Mouse (Mus musculus) liver, embryonic 11.5 days (tissue): Measurements from ENCODE around the gene Nrn1l. TPM values are rescaled to one million over a fixed set of nuclear protein-coding genes. Genes with fewer than 3 reads are reported as not detected.

ENCODE experiments used
- ATAC-seq: fragments of 200-750 bp; cut with Nextera tagmentation; replicated peaks from 2 replicates; pipeline ENCODE4 v1.8.0; 2017; ENCODE audit warnings: moderate number of reproducible peaks, mild to moderate bottlenecking, moderate TSS enrichment, moderate library complexity; ENCODE audit not compliant: low FRiP score
- DNase-seq: peaks from one replicate; pipeline ENCODE4 v3.0.0-alpha.2; 2017; ENCODE audit warnings: low spot score
- H3K27ac ChIP-seq: fragments of 300-500 bp; sonication (generic); 2 replicates; pipeline ENCODE4 v1.5.1; 2014; ENCODE audit warnings: mild to moderate bottlenecking, low read depth, low read length, control low read depth
- H3K27me3 ChIP-seq: fragments of 300-500 bp; sonication (generic); replicated peaks from 2 replicates; pipeline ENCODE4 v1.6.1; 2014; ENCODE audit warnings: low read length, mixed read lengths; ENCODE audit not compliant: control insufficient read depth, insufficient read depth
- H3K36me3 ChIP-seq: fragments of 300-500 bp; sonication (generic); 2 replicates; pipeline ENCODE4 v1.6.1; 2014; ENCODE audit warnings: mild to moderate bottlenecking, low read length, moderate library complexity, mixed read lengths; ENCODE audit not compliant: control insufficient read depth, insufficient read depth
- H3K4me1 ChIP-seq: fragments of 300-500 bp; sonication (generic); replicated peaks from 2 replicates; pipeline ENCODE4 v1.6.1; 2014; ENCODE audit warnings: low read length, mixed read lengths; ENCODE audit not compliant: control insufficient read depth, insufficient read depth
- H3K4me2 ChIP-seq: fragments of 300-500 bp; sonication (generic); 2 replicates; pipeline ENCODE4 v1.6.1; 2014; ENCODE audit warnings: mild to moderate bottlenecking, control low read depth, moderate library complexity
- H3K4me3 ChIP-seq: fragments of 300-500 bp; sonication (generic); 2 replicates; pipeline ENCODE4 v1.5.1; 2014; ENCODE audit warnings: low read depth, low read length, control low read depth
- H3K9ac ChIP-seq: fragments of 300-500 bp; sonication (generic); 2 replicates; pipeline ENCODE4 v1.6.1; 2014; ENCODE audit warnings: low read depth, low read length, control low read depth
- H3K9me3 ChIP-seq: fragments of 300-500 bp; sonication (generic); 2 replicates; pipeline ENCODE4 v1.6.1; 2016; ENCODE audit warnings: low read length, inconsistent platforms, mixed read lengths; ENCODE audit not compliant: control insufficient read depth
- WGBS: fragments of 180-500 bp; shearing (Covaris S2); extraction: QIAGEN DNeasy Blood & Tissue Kit; methylation state at CpG from one replicate; pipeline ENCODE4 v1.1.7; 2014; 5-methylcytosine and 5-hydroxymethylcytosine counted together
- polyA plus RNA-seq: library from polyadenylated mRNA; unstranded; fragments of >200 nt; fragmentation: Nextera tagmentation; extraction: Ambion mirVana; gene quantifications from 2 replicates; pipeline ENCODE4 v1.2.1, GENCODE M21; 2014

Nrn1l gene
- not detected in 2 replicates for polyA plus RNA-seq

DNA sequence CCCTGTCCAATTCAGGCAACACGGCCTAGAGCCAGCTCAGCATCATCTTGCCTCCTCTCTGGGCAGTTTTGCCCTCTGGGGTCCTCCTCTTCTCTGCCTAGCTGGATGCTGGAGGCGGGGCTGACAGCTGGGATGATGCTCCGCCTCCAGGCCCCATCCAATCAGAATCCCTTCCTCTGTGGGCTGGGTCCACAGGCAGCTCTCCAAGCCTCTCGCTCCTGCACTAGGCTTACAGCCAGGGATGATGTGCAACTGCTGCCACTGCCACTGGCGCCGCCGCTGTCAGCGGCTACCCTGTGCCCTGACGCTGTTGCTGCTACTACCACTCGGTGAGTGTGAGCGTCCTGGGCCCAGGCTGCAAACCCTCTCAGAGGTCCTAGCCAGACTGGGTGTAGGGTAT is at the start of gene Nrn1l:
Gene Nrn1l, plus strand, starts transcription at position 229 of the 400 bp plus-strand sequence.
- no peak within 1 kb of the TSS for H3K4me2 ChIP-seq
- DNase-seq (peak; percentile 48), ATAC-seq (peak; percentile 71)
- H3K27ac ChIP-seq = no peak within 1 kb of the TSS
- peaks cover 41% of the 10 kb centered on the region for H3K36me3 ChIP-seq
- 36% methylated on average over 11 of the region's 11 CpGs for WGBS
- H3K4me3 ChIP-seq = no peak within 1 kb of the TSS
- no peak within 1 kb of the TSS for H3K9ac ChIP-seq
- H3K9me3 ChIP-seq = no peaks in the 10 kb centered on the region
- no peaks in the 10 kb centered on the region; the same call in 1 of the 2 replicates for H3K4me1 ChIP-seq
- no peaks in the 10 kb centered on the region for H3K27me3 ChIP-seq

DNA sequence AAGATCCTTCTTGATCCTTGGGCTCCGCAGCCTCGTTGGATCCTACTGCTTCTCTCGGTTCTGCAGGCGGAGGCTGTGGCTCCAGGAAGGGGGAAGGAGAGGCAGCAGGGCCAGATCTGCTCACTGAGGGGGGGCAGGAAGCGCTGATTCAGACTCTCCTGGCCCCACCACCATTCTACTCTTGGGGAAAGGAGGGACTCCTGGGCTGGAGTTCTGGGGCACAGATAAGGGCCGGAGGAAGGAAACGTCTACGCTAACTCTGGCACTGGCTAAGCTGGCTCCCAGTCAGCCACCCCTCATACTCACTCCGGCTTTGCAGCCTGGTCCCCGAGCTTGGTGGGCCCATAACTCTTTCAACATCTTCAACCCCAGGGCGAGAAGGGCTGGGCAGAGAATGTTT is 46.7 kb upstream of the Nrn1l start:
- Histone ChIP-seq H3K27me3 (no peaks in the 10 kb centered on the region), H3K4me2 (no peak overlapping the region), H3K9ac (no peak overlapping the region), H3K9me3 (no peaks in the 10 kb centered on the region), H3K4me1 (peaks cover 8% of the 10 kb centered on the region), H3K27ac (no peak overlapping the region), H3K4me3 (no peak overlapping the region), H3K36me3 (peaks cover 40% of the 10 kb centered on the region)
- ATAC-seq = no peak; the same call in 1 of the 2 replicates
- DNase-seq = no peak
- WGBS = 58% methylated on average over 11 of the region's 11 CpGs

DNA sequence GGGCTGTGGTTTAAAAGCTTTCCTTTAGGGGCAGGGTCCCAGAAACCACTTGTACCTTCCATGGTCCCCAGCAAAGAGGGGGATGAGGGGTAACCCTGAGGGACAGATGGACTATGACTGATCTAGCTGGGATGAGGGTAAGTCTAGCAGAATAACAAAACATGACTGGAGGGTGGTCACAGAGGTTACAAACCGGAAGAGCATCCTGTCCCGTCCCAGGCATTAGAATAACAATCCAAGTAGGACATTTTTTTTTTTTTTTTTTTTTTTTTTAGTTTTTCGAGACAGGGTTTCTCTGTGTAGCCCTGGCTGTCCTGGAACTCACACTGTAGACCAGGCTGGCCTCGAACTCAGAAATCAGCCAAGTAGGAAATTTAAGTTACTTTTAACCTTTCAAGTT is 43.4 kb upstream of the Nrn1l start:
- H3K4me2 ChIP-seq = peak overlapping the region; percentile 56; the same call in 1 of the 2 replicates
- H3K4me3 ChIP-seq = no peak overlapping the region
- no peak overlapping the region for H3K27ac ChIP-seq
- ATAC-seq (no peak), DNase-seq (no peak)
- H3K36me3 ChIP-seq = peaks cover 26% of the 10 kb centered on the region
- H3K4me1 ChIP-seq = peaks cover 8% of the 10 kb centered on the region
- no peaks in the 10 kb centered on the region for H3K9me3 ChIP-seq
- H3K9ac ChIP-seq = no peak overlapping the region
- 88% methylated on average over 4 of the region's 4 CpGs for WGBS
- no peaks in the 10 kb centered on the region for H3K27me3 ChIP-seq

DNA sequence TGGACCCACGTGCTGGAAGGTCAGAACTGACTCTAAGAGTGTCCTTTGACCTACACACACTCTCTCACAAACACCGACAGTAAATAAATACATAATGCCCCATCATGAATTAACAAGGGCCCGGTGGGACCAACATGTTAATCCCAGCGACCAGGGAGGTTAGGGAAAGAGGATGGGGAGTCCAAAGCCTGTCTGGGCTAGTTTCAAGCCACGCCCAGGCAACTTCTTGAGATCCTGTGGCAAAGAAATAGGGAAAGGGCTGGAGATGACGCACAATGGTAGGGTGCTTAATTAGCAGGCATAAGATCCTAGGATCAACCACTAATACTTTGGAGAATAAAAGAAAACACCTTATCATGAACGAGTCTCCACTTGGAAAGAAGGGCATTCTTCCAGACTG is 42.8 kb upstream of the Nrn1l start:
- 75% methylated on average over 7 of the region's 7 CpGs for WGBS
- H3K9me3 ChIP-seq = no peaks in the 10 kb centered on the region
- H3K4me3 ChIP-seq = peak overlapping the region; percentile 32
- H3K4me2 ChIP-seq = peak overlapping the region; percentile 56
- no peak for ATAC-seq
- no peak overlapping the region for H3K27ac ChIP-seq
- no peak for DNase-seq
- H3K9ac ChIP-seq = no peak overlapping the region
- no peaks in the 10 kb centered on the region for H3K27me3 ChIP-seq
- peaks cover 26% of the 10 kb centered on the region for H3K36me3 ChIP-seq
- peaks cover 9% of the 10 kb centered on the region for H3K4me1 ChIP-seq

DNA sequence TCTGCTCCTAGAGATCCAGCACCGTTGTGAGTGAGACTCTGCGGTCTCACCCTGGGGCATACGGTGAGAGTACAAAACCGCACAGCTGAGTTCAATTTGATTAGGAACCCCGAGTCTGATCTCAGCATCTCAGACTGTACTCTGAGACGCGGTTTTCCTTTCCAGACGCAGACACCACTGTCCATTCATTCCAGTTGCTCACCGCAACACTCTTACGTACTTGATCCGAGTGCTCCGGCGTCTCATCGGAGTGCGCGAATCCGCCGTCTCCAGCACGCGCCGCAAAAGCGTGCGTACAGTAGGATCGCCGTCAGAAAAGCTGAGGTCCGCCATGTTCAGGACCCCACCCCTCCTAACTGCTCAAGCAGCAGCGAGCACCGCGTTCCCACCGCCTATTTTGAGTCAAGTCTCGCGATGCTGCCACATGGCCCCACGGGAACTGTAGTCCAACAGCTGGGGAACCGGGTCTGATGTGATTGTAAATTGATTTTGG is 41.7 kb upstream of the Nrn1l start:
- Histone ChIP-seq H3K4me3 (peak overlapping the region; percentile 87), H3K4me1 (peaks cover 20% of the 10 kb centered on the region), H3K36me3 (peaks cover 15% of the 10 kb centered on the region), H3K9ac (peak overlapping the region; percentile 77), H3K4me2 (peak overlapping the region; percentile 78), H3K9me3 (no peaks in the 10 kb centered on the region), H3K27me3 (no peaks in the 10 kb centered on the region), H3K27ac (peak overlapping the region; percentile 79)
- WGBS = 0% methylated on average over 34 of the region's 34 CpGs
- ATAC-seq (peak; percentile 81), DNase-seq (peak; percentile 82)

DNA sequence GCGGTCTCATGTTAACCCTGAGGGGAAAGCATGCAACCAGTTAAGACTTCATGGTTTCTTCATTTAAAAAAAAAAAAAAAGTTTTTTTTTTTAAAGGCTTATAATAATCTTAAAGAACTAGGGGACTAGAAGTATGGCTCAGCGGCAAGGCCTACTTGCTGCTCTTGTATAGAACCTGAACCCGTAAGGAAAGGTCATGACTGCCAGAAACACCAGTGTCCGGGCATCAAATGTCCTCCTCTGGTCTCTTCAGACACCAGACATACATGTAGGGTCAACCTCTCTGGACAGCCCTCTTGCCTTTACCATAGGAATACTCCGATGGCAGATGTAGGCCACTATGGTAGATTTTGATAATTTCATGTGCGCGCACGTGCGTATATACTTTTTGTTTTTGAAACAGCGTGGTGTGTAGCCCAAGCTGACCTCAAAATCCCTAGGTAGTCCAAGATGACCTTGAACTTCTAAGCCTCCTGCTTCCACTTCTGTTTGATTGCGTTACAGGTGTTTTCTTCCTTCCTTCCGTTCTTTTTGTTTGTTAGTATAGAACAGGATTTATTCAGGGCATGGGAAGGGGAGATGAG is 41.1 kb upstream of the Nrn1l start:
- Histone ChIP-seq H3K9me3 (no peaks in the 10 kb centered on the region), H3K27ac (no peak overlapping the region), H3K4me2 (peak overlapping the region; percentile 78), H3K9ac (no peak overlapping the region), H3K4me3 (peak overlapping the region; percentile 87), H3K27me3 (no peaks in the 10 kb centered on the region), H3K36me3 (peaks cover 13% of the 10 kb centered on the region), H3K4me1 (peaks cover 23% of the 10 kb centered on the region)
- DNase-seq (no peak), ATAC-seq (no peak)
- 76% methylated on average over 12 of the region's 12 CpGs for WGBS

DNA sequence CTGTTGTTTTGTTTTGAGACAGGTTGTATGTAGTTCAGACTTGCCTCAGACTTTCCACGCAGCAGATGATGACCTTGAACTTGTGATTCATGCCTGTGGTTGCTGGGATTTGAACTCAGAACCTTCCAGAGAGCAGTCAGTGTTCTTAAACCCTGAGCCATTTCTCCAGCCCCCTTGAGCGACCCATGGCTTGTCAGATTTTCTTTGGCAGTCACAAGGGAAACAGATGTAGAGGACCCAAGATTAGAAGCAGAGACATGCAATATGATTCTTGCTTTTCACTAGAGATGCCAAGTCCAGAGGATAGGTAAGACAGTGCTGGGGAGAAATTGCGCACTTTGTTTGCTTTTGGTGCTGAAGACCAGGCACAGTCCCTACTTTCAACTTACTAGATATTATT is 40.2 kb upstream of the Nrn1l start, which contains the start of gene Cenpt:
Gene Cenpt, minus strand, starts transcription at position 101 of the 400 bp plus-strand sequence.
- ATAC-seq (no peak), DNase-seq (no peak)
- H3K36me3 ChIP-seq = 0 out of 2 replicates have a peak, but pooled peaks cover 8% of the 10 kb centered on the region
- peaks cover 33% of the 10 kb centered on the region for H3K4me1 ChIP-seq
- 91% methylated on average over 3 of the region's 3 CpGs for WGBS
- H3K4me3 ChIP-seq = peak within 1 kb of the TSS; percentile 87
- no peak within 1 kb of the TSS for H3K27ac ChIP-seq
- H3K9ac ChIP-seq = no peak within 1 kb of the TSS
- no peaks in the 10 kb centered on the region for H3K27me3 ChIP-seq
- peak within 1 kb of the TSS; percentile 78; the same call in 1 of the 2 replicates for H3K4me2 ChIP-seq
- no peaks in the 10 kb centered on the region for H3K9me3 ChIP-seq

DNA sequence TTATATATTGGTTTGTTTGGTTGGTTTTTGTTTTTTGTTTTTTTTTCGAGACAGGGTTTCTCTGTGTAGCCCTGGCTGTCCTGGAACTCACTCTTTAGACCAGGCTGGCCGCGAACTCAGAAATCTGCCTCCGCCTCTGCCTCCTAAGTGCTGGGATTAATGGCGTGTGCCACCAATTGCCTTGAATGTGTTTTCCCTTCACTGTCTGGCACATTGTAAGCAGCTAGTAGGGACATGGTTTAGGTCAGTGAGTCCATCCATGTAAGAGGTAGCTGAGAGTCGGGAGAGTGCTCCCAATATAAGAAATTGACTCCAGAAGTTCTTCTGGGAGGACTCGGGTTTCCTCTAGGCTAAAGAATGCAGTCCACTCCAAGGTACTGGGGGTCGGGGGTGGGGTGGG is 39.1 kb upstream of the Nrn1l start:
- WGBS = 28% methylated on average over 8 of the region's 8 CpGs
- H3K4me1 ChIP-seq = peaks cover 43% of the 10 kb centered on the region
- peak overlapping the region; percentile 92 for H3K4me2 ChIP-seq
- no peaks in the 10 kb centered on the region for H3K9me3 ChIP-seq
- DNase-seq (no peak), ATAC-seq (no peak)
- H3K9ac ChIP-seq = peak overlapping the region; percentile 81; the same call in 1 of the 2 replicates
- no peaks in the 10 kb centered on the region for H3K27me3 ChIP-seq
- H3K27ac ChIP-seq = peak overlapping the region; percentile 79; the same call in 1 of the 2 replicates
- peaks cover 3% of the 10 kb centered on the region; the same call in 1 of the 2 replicates for H3K36me3 ChIP-seq
- H3K4me3 ChIP-seq = peak overlapping the region; percentile 77
